Mouse (Mus musculus) splenic B cell, adult 2 months (primary cell): ENCODE results near the gene Cul4a.
A peak's percentile ranks its signal among the peaks of the same experiment; 100 is the strongest.
"Not testable (repeated sequence)": the region's sequence is repeated elsewhere in the genome, so short reads cannot be mapped to it uniquely, and the experiment has no call there.

Experiments used
- DNase-seq: peaks from one replicate; pipeline ENCODE4 v3.0.0-alpha.2; 2011; ENCODE audit warnings: low read depth, low spot score
- H3K27me3 ChIP-seq: 2 replicates; pipeline ENCODE4 v1.6.1; 2012; ENCODE audit warnings: mild to moderate bottlenecking, low read length, moderate library complexity, mixed read lengths; ENCODE audit not compliant: control insufficient read depth, poor library complexity, insufficient read depth, severe bottlenecking
- H3K36me3 ChIP-seq: 2 replicates; pipeline ENCODE4 v1.6.1; 2012; ENCODE audit warnings: mild to moderate bottlenecking, low read length, moderate library complexity, mixed read lengths; ENCODE audit not compliant: control insufficient read depth, poor library complexity, insufficient read depth, severe bottlenecking

The Cul4a gene

GRCm38 (mm10) chr8:13105087-13105881 lies at the start of gene Cul4a, which contains the start of gene Pcid2:
Cul4a (plus strand) TSS chr8:13105621.
Pcid2 (minus strand) TSS chr8:13105459.
- H3K27me3 ChIP-seq = no peaks in the 10 kb centered on the region
- peak; percentile 99 for DNase-seq
- no peaks in the 10 kb centered on the region for H3K36me3 ChIP-seq

- H3K36me3 ChIP-seq = no peaks in the 10 kb centered on the region
- no peak for DNase-seq
- no peaks in the 10 kb centered on the region for H3K27me3 ChIP-seq
Observed at GRCm38 (mm10) chr8:13057351-13057750, 48.1 kb upstream of the Cul4a start.

GRCm38 (mm10) chr8:13060441-13061150 lies 44.8 kb upstream of the Cul4a start, which contains the start of gene Proz:
Proz (plus strand) TSS chr8:13060914.
- no peaks in the 10 kb centered on the region for H3K36me3 ChIP-seq
- no peaks in the 10 kb centered on the region for H3K27me3 ChIP-seq

GRCm38 (mm10) chr8:13063112-13063511 lies 42.3 kb upstream of the Cul4a start:
- no peaks in the 10 kb centered on the region for H3K36me3 ChIP-seq
- no peak for DNase-seq
- no peaks in the 10 kb centered on the region for H3K27me3 ChIP-seq

More at GRCm38 (mm10) chr8:13060441-13061150, 44.8 kb upstream of the Cul4a start, which contains the start of gene Proz:
- DNase-seq = no peak

- no peaks in the 10 kb centered on the region for H3K27me3 ChIP-seq
- H3K36me3 ChIP-seq = peaks cover 9% of the 10 kb centered on the region
- no peak for DNase-seq
Observed at GRCm38 (mm10) chr8:13073255-13073654, 32.2 kb upstream of the Cul4a start.

- Histone ChIP-seq H3K27me3 (no peaks in the 10 kb centered on the region), H3K36me3 (peaks cover 12% of the 10 kb centered on the region)
- DNase-seq = no peak
Observed at GRCm38 (mm10) chr8:13075044-13075443, 30.4 kb upstream of the Cul4a start.

GRCm38 (mm10) chr8:13075579-13075978 lies 29.8 kb upstream of the Cul4a start:
- not testable (repeated sequence) for DNase-seq, H3K27me3 ChIP-seq
- H3K36me3 ChIP-seq = peaks cover 12% of the 10 kb centered on the region

GRCm38 (mm10) chr8:13077542-13077941 lies 27.9 kb upstream of the Cul4a start:
- DNase-seq = no peak
- no peaks in the 10 kb centered on the region for H3K27me3 ChIP-seq
- H3K36me3 ChIP-seq = peaks cover 12% of the 10 kb centered on the region

GRCm38 (mm10) chr8:13104691-13105086 lies 732 bp upstream of the Cul4a start:
- DNase-seq = peak; percentile 94
- no peaks in the 10 kb centered on the region for H3K27me3 ChIP-seq
- H3K36me3 ChIP-seq = no peaks in the 10 kb centered on the region

- Histone ChIP-seq H3K27me3 (no peaks in the 10 kb centered on the region), H3K36me3 (no peaks in the 10 kb centered on the region)
- peak; percentile 41 for DNase-seq
Observed at GRCm38 (mm10) chr8:13105908-13106551, 609 bp downstream of the Cul4a start.

GRCm38 (mm10) chr8:13107990-13108638 lies 2.7 kb downstream of the Cul4a start:
- Histone ChIP-seq H3K36me3 (no peaks in the 10 kb centered on the region), H3K27me3 (no peaks in the 10 kb centered on the region)
- no peak for DNase-seq

- no peaks in the 10 kb centered on the region for H3K27me3 ChIP-seq
- H3K36me3 ChIP-seq = no peaks in the 10 kb centered on the region
- DNase-seq = no peak
Observed at GRCm38 (mm10) chr8:13108967-13109366, 3.5 kb downstream of the Cul4a start.

- H3K36me3 ChIP-seq = no peaks in the 10 kb centered on the region
- no peak for DNase-seq
- no peaks in the 10 kb centered on the region for H3K27me3 ChIP-seq
Observed at GRCm38 (mm10) chr8:13109416-13109960, 4.1 kb downstream of the Cul4a start.

GRCm38 (mm10) chr8:13111917-13112316 lies 6.5 kb downstream of the Cul4a start:
- no peaks in the 10 kb centered on the region for H3K27me3 ChIP-seq
- DNase-seq = no peak
- H3K36me3 ChIP-seq = no peaks in the 10 kb centered on the region
